ENCODE assay signal across 7 mouse cellular contexts in genomic region chr1:132387943-132388342, GRCm38 (mm10). TPM values are rescaled to one million over a fixed set of nuclear protein-coding genes. Genes with fewer than 3 reads are reported as not detected.
DNase-seq lines count a peak whose midpoint lies in the region; ATAC-seq lines count a peak whose summit lies in the region.

No protein-coding gene starts in this region.

- no peak overlapping the region for H3K27ac ChIP-seq in forebrain, embryonic 12.5 days
- H3K27ac ChIP-seq in neural tube, embryonic 14.5 days (ENCODE audit: low read depth, low read length): no peak overlapping the region

- H3K9me3 ChIP-seq in forebrain, embryonic 12.5 days: no peaks in the 10 kb centered on the region
- H3K9me3 ChIP-seq in neural tube, embryonic 14.5 days (ENCODE audit: control insufficient read depth, low read length): no peaks in the 10 kb centered on the region

- no peak for ATAC-seq in forebrain, embryonic 12.5 days (ENCODE audit: low FRiP score)
- no peak for ATAC-seq in neural tube, embryonic 14.5 days (ENCODE audit: low read depth)

- peaks cover 73% of the 10 kb centered on the region for H3K4me1 ChIP-seq in forebrain, embryonic 12.5 days
- H3K4me1 ChIP-seq in neural tube, embryonic 14.5 days (ENCODE audit: control insufficient read depth, insufficient read depth, low read length): peaks cover 46% of the 10 kb centered on the region

- H3K36me3 ChIP-seq in forebrain, embryonic 12.5 days (replicated peaks): no peaks in the 10 kb centered on the region; the same call in 1 of the 2 replicates
- H3K36me3 ChIP-seq in neural tube, embryonic 14.5 days (ENCODE audit: control insufficient read depth, insufficient read depth, low read length): no peaks in the 10 kb centered on the region

- H3K9ac ChIP-seq in forebrain, embryonic 12.5 days: no peak overlapping the region; the same call in 1 of the 2 replicates
- H3K9ac ChIP-seq in neural tube, embryonic 14.5 days (replicated peaks; ENCODE audit: low read depth, low read length): no peak overlapping the region

- H3K4me2 ChIP-seq in forebrain, embryonic 12.5 days: peak overlapping the region; percentile 91
- H3K4me2 ChIP-seq in neural tube, embryonic 14.5 days (ENCODE audit: low read depth, low read length): peak overlapping the region; percentile 91; the same call in 1 of the 2 replicates

- WGBS in forebrain, embryonic 12.5 days: 44% methylated on average over 4 of the region's 4 CpGs
- 37% methylated on average over 4 of the region's 4 CpGs for WGBS in neural tube, embryonic 14.5 days

- peak; percentile 33 to 69 for DNase-seq in spleen, postnatal 4 days (ENCODE audit: low spot score in 2 of 2)
- DNase-seq in spleen, adult 12 weeks (ENCODE audit: low spot score): no peak
- peak; percentile 64 for DNase-seq in liver
- no peak for DNase-seq in urinary bladder, postnatal 25 days (ENCODE audit: low spot score)
- no peak for DNase-seq in T-cell, adult 2 months (ENCODE audit: low spot score)

- H3K4me3 ChIP-seq in forebrain, embryonic 12.5 days (replicated peaks): no peak overlapping the region
- no peak overlapping the region for H3K4me3 ChIP-seq in neural tube, embryonic 14.5 days (ENCODE audit: low read depth, low read length)

- H3K27me3 ChIP-seq in forebrain, embryonic 12.5 days: no peaks in the 10 kb centered on the region
- no peaks in the 10 kb centered on the region for H3K27me3 ChIP-seq in neural tube, embryonic 14.5 days (ENCODE audit: control insufficient read depth, insufficient read depth, low read length)

RNA-seq across cellular contexts. Expression of gene Tmcc2, which starts 3.1 kb away (rescaled TPM):
- 24.0 and 26.9 TPM in 2 replicates for polyA plus RNA-seq in forebrain, embryonic 12.5 days (2016; fragmentation: Nextera tagmentation; extraction: Ambion mirVana)
- polyA plus RNA-seq in neural tube, embryonic 14.5 days (2014; fragmentation: Nextera tagmentation; extraction: Ambion mirVana): 20.7 and 29.9 TPM in 2 replicates

RNA-seq across cellular contexts. Expression of gene Dstyk, which starts 29.4 kb away (rescaled TPM):
- 14.7 and 16.1 TPM in 2 replicates for polyA plus RNA-seq in forebrain, embryonic 12.5 days (2016; fragmentation: Nextera tagmentation; extraction: Ambion mirVana)
- polyA plus RNA-seq in neural tube, embryonic 14.5 days (2014; fragmentation: Nextera tagmentation; extraction: Ambion mirVana): 9.5 and 12.7 TPM in 2 replicates

Comparison
In these comparisons a context has a peak if more than half of its experiments do, and no peak if none do; other contexts are left out.
1. DNase-seq: peak in spleen, postnatal 4 days (2 of 2) and liver (single experiment); none in spleen, adult 12 weeks (single experiment), urinary bladder, postnatal 25 days (single experiment) and T-cell, adult 2 months (single experiment).